Mouse (Mus musculus) intestine, postnatal 0 days (tissue): ENCODE data around the gene Tmem63c. TPM values are rescaled to one million over a fixed set of nuclear protein-coding genes. Genes with fewer than 3 reads are reported as not detected.
A peak's percentile ranks its signal among the peaks of the same experiment; 100 is the strongest.

Experiments used
- ATAC-seq: fragments of 200-750 bp; cut with Nextera tagmentation; 2 replicates; pipeline ENCODE4 v1.8.0; 2017; ENCODE audit warnings: mild to moderate bottlenecking, moderate TSS enrichment, moderate library complexity
- H3K27ac ChIP-seq: fragments of 300-500 bp; sonication (generic); 2 replicates; pipeline ENCODE4 v1.5.1; 2014; ENCODE audit warnings: mild to moderate bottlenecking, low read depth, low read length, moderate library complexity
- H3K27me3 ChIP-seq: fragments of 300-500 bp; sonication (generic); replicated peaks from 2 replicates; pipeline ENCODE4 v1.6.1; 2014; ENCODE audit warnings: low read length, mixed read lengths; ENCODE audit not compliant: control insufficient read depth, insufficient read depth
- H3K36me3 ChIP-seq: fragments of 300-500 bp; sonication (generic); 2 replicates; pipeline ENCODE4 v1.6.1; 2014; ENCODE audit warnings: mild to moderate bottlenecking, moderate library complexity; ENCODE audit not compliant: control insufficient read depth, insufficient read depth
- H3K4me1 ChIP-seq: fragments of 300-500 bp; sonication (generic); replicated peaks from 2 replicates; pipeline ENCODE4 v1.6.1; 2014; ENCODE audit warnings: antibody characterized with exemption, low read length, mixed read lengths; ENCODE audit not compliant: control insufficient read depth, insufficient read depth
- H3K4me2 ChIP-seq: fragments of 300-500 bp; sonication (generic); replicated peaks from 2 replicates; pipeline ENCODE4 v1.6.1; 2014; ENCODE audit warnings: low read depth, mild to moderate bottlenecking, moderate library complexity
- H3K4me3 ChIP-seq: fragments of 300-500 bp; sonication (generic); 2 replicates; pipeline ENCODE4 v1.5.1; 2014; ENCODE audit warnings: low read depth, low read length
- H3K9ac ChIP-seq: fragments of 300-500 bp; sonication (generic); 2 replicates; pipeline ENCODE4 v1.6.1; 2014; ENCODE audit warnings: mild to moderate bottlenecking, low read depth, low read length
- H3K9me3 ChIP-seq: fragments of 300-500 bp; sonication (generic); 2 replicates; pipeline ENCODE4 v1.6.1; 2016; ENCODE audit warnings: mixed run types; ENCODE audit not compliant: control insufficient read depth
- CTCF ChIP-seq: sonication (generic); IDR thresholded peaks from 2 replicates; pipeline ENCODE4 v1.5.1; 2016; ENCODE audit warnings: low read depth, mild to moderate bottlenecking, control low read depth, antibody characterized with exemption, moderate library complexity
- WGBS: fragments of 180-500 bp; shearing (Covaris S2); extraction: QIAGEN DNeasy Blood & Tissue Kit; methylation state at CpG from one replicate; pipeline ENCODE4 v1.1.7; 2014; 5-methylcytosine and 5-hydroxymethylcytosine counted together
- polyA plus RNA-seq: library from polyadenylated mRNA; unstranded; fragments of >200 nt; fragmentation: Nextera tagmentation; extraction: Ambion mirVana; gene quantifications from 2 replicates; pipeline ENCODE4 v1.2.1, GENCODE M21; 2015

Gene Tmem63c
- polyA plus RNA-seq, 1 experiment from 2014 or later = 0.52 TPM

DNA sequence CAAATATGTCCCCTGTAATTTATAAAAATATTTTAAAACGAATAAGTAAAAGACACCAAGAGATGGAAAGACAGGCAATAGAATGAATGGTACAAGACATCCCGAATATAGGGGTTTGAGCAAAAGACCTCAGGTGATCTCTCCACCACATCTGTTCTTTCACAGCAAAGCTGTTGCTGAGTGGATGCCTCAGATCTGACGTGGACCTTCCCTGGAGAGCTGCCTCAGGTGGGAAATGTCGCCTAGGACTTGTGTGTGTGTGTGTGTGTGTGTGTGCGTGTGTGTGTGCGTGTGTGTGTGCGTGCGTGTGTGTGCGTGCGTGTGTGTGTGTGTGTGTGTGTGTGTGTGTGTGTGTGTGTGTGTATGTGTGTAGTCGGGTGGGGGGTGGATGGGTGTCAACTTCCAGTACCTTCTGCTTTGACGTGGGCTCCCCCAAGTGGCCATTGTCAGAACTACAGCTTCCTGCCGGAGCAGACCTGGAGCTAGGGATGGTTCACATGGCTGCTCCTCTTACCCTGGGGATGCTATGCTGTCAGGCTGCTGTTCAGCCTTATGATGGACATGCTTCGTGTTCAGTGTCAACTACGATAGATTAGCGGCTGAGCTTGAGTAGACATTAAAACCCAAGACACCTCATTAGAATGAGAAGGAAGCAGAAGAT is 31.7 kb downstream of the Tmem63c start:
- no peaks in the 10 kb centered on the region for H3K27me3 ChIP-seq
- no peaks in the 10 kb centered on the region for H3K9me3 ChIP-seq
- no peak overlapping the region for H3K9ac ChIP-seq
- no peak overlapping the region for H3K4me2 ChIP-seq
- WGBS = 25% methylated on average over 16 of the region's 16 CpGs
- TF ChIP-seq CTCF = peak; percentile 89
- H3K27ac ChIP-seq = no peak overlapping the region
- H3K36me3 ChIP-seq = no peaks in the 10 kb centered on the region
- H3K4me1 ChIP-seq = no peaks in the 10 kb centered on the region
- no peak overlapping the region for H3K4me3 ChIP-seq
- ATAC-seq = no peak

DNA sequence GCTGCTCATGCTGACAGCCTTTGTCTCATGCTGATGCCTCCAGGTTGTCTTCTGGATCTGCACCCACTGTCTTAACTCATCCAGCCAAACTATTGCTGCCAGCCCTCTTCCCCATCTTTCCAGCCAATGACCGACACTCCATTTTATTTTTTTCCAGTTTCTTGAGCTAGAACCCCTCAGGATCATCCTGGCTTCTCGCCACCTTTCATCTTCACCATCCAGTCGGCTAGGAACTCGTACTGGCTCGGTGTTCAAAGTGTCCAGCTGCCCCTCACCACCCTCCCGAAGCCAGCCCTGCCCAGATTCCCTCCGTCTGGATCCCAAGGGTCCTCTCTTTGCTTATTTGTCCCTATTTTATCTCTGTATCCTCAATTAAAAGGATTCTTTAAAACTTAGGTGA is 33.7 kb downstream of the Tmem63c start:
- Histone ChIP-seq H3K4me3 (no peak overlapping the region), H3K4me2 (no peak overlapping the region), H3K27me3 (no peaks in the 10 kb centered on the region), H3K36me3 (no peaks in the 10 kb centered on the region), H3K27ac (no peak overlapping the region), H3K9me3 (no peaks in the 10 kb centered on the region), H3K9ac (no peak overlapping the region), H3K4me1 (no peaks in the 10 kb centered on the region)
- 72% methylated on average over 7 of the region's 7 CpGs for WGBS
- ATAC-seq = no peak
- TF ChIP-seq CTCF = no peak

DNA sequence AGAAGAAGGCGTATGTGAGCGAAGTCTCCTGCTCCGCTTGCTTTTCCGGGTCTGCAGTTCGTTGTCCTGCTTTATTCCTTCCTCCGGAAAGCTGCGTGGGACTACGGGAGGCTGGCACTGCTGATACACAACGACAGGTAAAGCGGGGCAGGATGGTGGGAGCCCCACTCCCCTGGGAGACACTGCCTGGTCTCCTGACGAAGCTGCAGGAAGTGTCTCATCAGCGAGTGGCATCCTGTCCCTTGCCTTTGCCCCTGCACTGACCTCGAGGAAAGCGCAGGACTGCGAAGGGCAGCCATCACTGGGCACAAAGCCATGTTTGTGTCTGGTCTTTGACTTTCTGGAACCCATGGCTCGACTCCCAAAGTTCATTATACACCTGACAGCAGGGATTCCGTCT is 35.9 kb downstream of the Tmem63c start:
- WGBS = 59% methylated on average over 17 of the region's 17 CpGs
- Histone ChIP-seq H3K27ac (no peak overlapping the region), H3K4me1 (no peaks in the 10 kb centered on the region), H3K27me3 (no peaks in the 10 kb centered on the region), H3K4me2 (no peak overlapping the region), H3K36me3 (no peaks in the 10 kb centered on the region), H3K9ac (no peak overlapping the region), H3K4me3 (no peak overlapping the region), H3K9me3 (no peaks in the 10 kb centered on the region)
- no peak for ATAC-seq
- no peak for TF ChIP-seq CTCF

DNA sequence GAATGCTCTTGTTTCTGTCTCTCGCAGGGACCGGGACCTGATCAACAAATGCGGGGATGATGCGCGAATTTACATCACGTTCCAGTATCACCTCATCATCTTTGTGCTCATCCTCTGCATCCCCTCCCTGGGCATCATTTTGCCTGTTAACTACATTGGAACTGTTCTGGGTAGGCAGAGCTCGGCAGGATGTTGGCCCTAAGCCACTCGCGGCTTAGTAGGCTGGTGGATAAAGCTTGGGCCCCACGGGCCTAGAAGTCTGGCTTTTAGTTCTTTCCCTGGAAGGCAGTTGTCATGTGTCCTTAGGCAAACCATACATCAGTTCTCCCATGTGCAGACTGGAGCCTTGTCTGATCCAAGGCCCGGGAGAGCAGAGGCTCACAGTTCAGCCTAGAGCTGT is 44.3 kb downstream of the Tmem63c start:
- WGBS = 82% methylated on average over 11 of the region's 11 CpGs
- TF ChIP-seq CTCF = no peak
- ATAC-seq = no peak

DNA sequence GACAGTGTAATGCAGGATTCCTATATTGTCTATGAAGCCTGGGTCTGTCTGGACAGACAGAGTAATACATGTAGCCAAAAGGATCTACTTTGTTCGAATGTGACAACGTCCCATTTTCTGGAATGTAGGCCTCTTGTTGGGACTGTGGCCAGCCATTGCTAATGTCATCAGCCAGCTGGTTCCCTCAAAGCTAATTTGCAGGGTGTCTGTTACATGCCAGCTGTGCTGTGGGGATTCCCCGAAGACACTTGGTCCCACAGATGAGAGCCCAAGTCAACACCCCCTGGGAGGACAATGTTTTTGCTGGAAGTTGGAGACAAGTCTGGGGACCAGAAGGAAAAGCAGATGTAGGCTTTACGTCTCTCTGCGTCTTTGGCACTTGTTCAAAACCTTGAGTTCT is 45.3 kb downstream of the Tmem63c start:
- H3K27me3 ChIP-seq = no peaks in the 10 kb centered on the region
- H3K36me3 ChIP-seq = no peaks in the 10 kb centered on the region
- no peak for TF ChIP-seq CTCF
- H3K4me1 ChIP-seq = no peaks in the 10 kb centered on the region
- no peak overlapping the region for H3K4me2 ChIP-seq
- H3K4me3 ChIP-seq = no peak overlapping the region
- H3K27ac ChIP-seq = no peak overlapping the region
- no peak for ATAC-seq
- WGBS = 82% methylated on average over 5 of the region's 5 CpGs
- no peaks in the 10 kb centered on the region for H3K9me3 ChIP-seq
- H3K9ac ChIP-seq = no peak overlapping the region

More for the DNA sequence above, 44.3 kb downstream of the Tmem63c start:
- H3K9me3 ChIP-seq = no peaks in the 10 kb centered on the region
- H3K27ac ChIP-seq = no peak overlapping the region
- H3K4me2 ChIP-seq = no peak overlapping the region
- no peak overlapping the region for H3K4me3 ChIP-seq
- no peaks in the 10 kb centered on the region for H3K27me3 ChIP-seq
- H3K4me1 ChIP-seq = no peaks in the 10 kb centered on the region
- H3K9ac ChIP-seq = no peak overlapping the region
- no peaks in the 10 kb centered on the region for H3K36me3 ChIP-seq

DNA sequence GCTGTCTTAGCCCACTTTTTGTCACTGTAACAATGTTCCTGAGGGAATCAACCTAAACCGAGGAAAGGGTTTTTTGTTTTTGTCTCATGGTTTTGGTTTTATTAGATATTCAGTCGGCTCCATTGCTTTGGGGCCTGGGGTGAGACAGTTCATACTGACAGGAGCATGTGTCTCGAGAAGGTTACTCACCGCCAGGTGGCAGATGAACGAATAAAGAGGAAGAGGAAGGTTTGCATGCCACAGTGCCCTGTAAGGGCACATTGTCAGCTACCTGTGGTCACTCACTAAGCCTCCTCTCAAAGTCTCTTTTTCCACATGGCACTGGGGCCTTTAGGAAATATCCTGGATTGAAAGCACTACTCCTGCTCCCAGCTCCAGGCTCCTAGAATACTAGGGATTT is 49.4 kb downstream of the Tmem63c start:
- 65% methylated on average over 5 of the region's 5 CpGs for WGBS
- H3K4me1 ChIP-seq = no peaks in the 10 kb centered on the region
- H3K36me3 ChIP-seq = no peaks in the 10 kb centered on the region
- H3K27me3 ChIP-seq = no peaks in the 10 kb centered on the region
- H3K9ac ChIP-seq = no peak overlapping the region
- no peak for TF ChIP-seq CTCF
- H3K9me3 ChIP-seq = no peaks in the 10 kb centered on the region
- no peak overlapping the region for H3K4me2 ChIP-seq
- H3K27ac ChIP-seq = no peak overlapping the region
- H3K4me3 ChIP-seq = no peak overlapping the region
- no peak for ATAC-seq

DNA sequence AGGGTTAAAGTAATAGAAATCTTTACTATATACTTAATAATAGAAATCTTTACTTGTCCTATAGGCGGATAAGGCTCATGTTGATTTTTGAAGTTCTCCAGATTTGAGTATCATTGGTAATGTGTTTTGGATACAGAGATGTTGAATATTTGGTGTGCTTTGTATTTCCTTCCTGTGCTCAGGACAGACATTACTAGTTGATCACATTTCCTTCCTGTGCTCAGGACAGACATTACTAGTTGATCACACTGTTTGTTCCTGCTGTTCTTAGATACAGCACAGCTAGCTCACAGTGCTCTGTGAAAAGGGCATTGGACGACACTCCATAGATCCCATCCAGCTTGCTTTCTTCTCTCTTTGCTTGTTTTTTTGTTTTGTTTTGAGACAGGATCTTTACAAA is 55.5 kb downstream of the Tmem63c start:
- no peak for TF ChIP-seq CTCF
- ATAC-seq = no peak
- H3K4me1 ChIP-seq = no peaks in the 10 kb centered on the region
- H3K9ac ChIP-seq = no peak overlapping the region
- no peaks in the 10 kb centered on the region for H3K9me3 ChIP-seq
- H3K4me2 ChIP-seq = no peak overlapping the region
- H3K4me3 ChIP-seq = no peak overlapping the region
- WGBS = 89% methylated on average over 2 of the region's 2 CpGs
- no peaks in the 10 kb centered on the region for H3K27me3 ChIP-seq
- H3K36me3 ChIP-seq = no peaks in the 10 kb centered on the region
- no peak overlapping the region for H3K27ac ChIP-seq
